Mouse (Mus musculus): ENCODE data around the gene Rsrc1. TPM values are rescaled to one million over a fixed set of nuclear protein-coding genes. Genes with fewer than 3 reads are reported as not detected.

Rsrc1 gene
- total RNA-seq, 2 experiments from 2014 or later = 35.7 to 40.0 TPM

- DNase-seq (ENCODE audit: low spot score in 2 of 2) = no peak
Measured at GRCm38 (mm10) chr3:67358376-67358775, 377.2 kb downstream of the Rsrc1 start.

- no peak for DNase-seq (ENCODE audit: low spot score in 2 of 2)
Measured at GRCm38 (mm10) chr3:67366087-67366892, 385.1 kb downstream of the Rsrc1 start.

GRCm38 (mm10) chr3:67367481-67367880 lies 386.3 kb downstream of the Rsrc1 start:
- no peak for DNase-seq (ENCODE audit: low spot score in 2 of 2)

GRCm38 (mm10) chr3:67369407-67370079 lies 388.4 kb downstream of the Rsrc1 start:
- no peak for DNase-seq (ENCODE audit: low spot score in 2 of 2)

- no peak for DNase-seq (ENCODE audit: low spot score in 2 of 2)
Measured at GRCm38 (mm10) chr3:67372194-67372593, 391.0 kb downstream of the Rsrc1 start.

GRCm38 (mm10) chr3:67372781-67373180 lies 391.6 kb downstream of the Rsrc1 start:
- no peak for DNase-seq (ENCODE audit: low spot score in 2 of 2)

GRCm38 (mm10) chr3:67373872-67374271 lies 392.7 kb downstream of the Rsrc1 start, which contains the start of gene Mlf1:
Gene Mlf1, plus strand, starts transcription at chr3:67374097.
- peak; percentile 89 to 92 for DNase-seq (ENCODE audit: low spot score in 2 of 2)

- no peak for DNase-seq (ENCODE audit: low spot score in 2 of 2)
Measured at GRCm38 (mm10) chr3:67374360-67374778, 393.2 kb downstream of the Rsrc1 start.

- no peak for DNase-seq (ENCODE audit: low spot score in 2 of 2)
Measured at GRCm38 (mm10) chr3:67375063-67375462, 393.9 kb downstream of the Rsrc1 start, which contains the start of gene Gm17402. Gene Gm17402, minus strand, starts transcription at chr3:67375163.

- DNase-seq (ENCODE audit: low spot score in 2 of 2) = no peak
Measured at GRCm38 (mm10) chr3:67378215-67378614, 397.0 kb downstream of the Rsrc1 start.

Other genes with a start within 250 kb of the Rsrc1 start
- not detected for gene Shox2, start 381 bp downstream of the Rsrc1 start, total RNA-seq (2021)

Measured in left cerebral cortex, adult 18-20 months (tissue).